Mouse (Mus musculus): ENCODE measurements around the gene Nanos2. TPM values are rescaled to one million over a fixed set of nuclear protein-coding genes. Genes with fewer than 3 reads are reported as not detected.

The Nanos2 gene
- polyA plus RNA-seq, 1 experiment from 2014 or later, result 0.10 TPM

DNA sequence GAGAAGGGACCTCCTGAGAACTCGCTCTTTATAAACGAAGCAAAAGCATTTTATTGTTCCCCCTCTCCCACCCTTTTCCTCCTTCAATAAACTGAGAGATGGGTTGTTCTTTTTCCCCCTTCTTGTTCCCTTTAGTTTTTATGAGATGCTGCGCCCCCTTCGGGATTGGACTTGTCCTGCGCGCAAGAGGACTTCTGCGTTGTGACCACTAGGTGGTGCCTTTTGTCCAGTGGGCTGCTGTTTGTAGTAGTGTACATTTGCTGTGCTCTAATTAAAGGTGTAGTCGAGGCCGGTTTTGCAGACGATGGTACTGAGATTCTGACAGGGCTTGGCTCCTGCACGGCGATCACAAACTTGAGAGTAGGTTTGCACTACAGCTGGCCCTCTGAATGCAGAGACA, 19.3 kb downstream of the Nanos2 start:
- H3K4me3 ChIP-seq (ENCODE audit: low read depth, low read length), result no peak overlapping the region
- no peak overlapping the region for H3K27ac ChIP-seq (ENCODE audit: low read depth, low read length)
- H3K27me3 ChIP-seq (ENCODE audit: control insufficient read depth, insufficient read depth, low read length), result no peaks in the 10 kb centered on the region
- no peaks in the 10 kb centered on the region for H3K9me3 ChIP-seq (ENCODE audit: control insufficient read depth, low read length)
- H3K36me3 ChIP-seq (ENCODE audit: control insufficient read depth, insufficient read depth, low read length), result peaks cover 10% of the 10 kb centered on the region; the same call in 1 of the 2 replicates
- H3K4me1 ChIP-seq (ENCODE audit: control insufficient read depth, insufficient read depth, low read length), result peaks cover 25% of the 10 kb centered on the region
- no peak for ATAC-seq (ENCODE audit: low FRiP score)
- no peak overlapping the region for H3K9ac ChIP-seq (ENCODE audit: low read length)
- peak; percentile 97 for DNase-seq (ENCODE audit: low spot score, missing footprints)
- WGBS, result 10% methylated on average over 12 of the region's 12 CpGs
- peak overlapping the region; percentile 12; the same call in 1 of the 2 replicates for H3K4me2 ChIP-seq

DNA sequence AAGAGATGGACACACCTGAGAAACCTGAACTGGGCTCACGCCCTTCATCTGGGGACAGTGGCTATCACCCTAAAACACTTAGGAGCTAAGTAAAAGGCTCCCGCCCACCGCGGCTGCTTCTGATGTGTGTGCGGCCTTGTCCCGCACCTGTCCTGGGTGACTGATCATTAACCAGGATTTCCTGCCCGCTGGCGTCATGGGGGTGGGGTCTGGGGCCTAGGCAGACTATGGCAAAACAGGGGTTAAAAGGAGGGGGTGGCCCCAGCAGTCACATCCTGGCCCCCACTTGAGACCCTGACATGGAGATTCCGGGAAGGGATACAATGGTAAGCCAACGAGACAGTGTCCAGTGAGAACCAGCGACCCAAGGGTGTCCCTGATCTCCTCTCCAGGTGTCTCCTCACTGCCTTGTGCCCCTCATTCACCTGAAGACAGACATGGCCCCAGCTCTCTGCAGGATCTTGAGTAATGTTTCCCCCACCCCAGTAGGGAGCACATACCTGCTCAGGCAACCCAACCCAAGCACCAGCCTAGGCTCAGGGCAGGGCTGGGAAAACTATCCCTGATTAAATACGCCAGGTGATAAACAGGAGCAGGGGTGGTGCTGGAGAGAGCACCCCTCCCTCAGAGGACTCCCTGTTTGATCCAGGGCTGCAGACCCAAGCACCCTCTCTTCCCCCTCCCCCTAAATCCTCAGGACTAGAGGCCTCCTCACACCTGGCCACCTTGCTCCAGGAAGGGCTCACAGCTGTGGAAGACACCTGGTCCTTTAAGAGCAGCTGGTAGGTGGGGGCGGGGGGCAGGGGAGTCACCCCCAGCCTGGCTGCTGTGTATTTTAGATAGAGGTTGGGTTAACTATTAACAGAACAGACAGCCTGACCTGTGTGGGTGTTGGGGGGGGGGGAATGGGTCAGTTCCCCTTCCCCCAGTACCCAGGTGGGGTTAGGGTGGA, 20.1 kb downstream of the Nanos2 start:
- Histone ChIP-seq H3K4me3 (ENCODE audit: low read depth, low read length) (no peak overlapping the region), H3K9me3 (ENCODE audit: control insufficient read depth, low read length) (no peaks in the 10 kb centered on the region), H3K4me1 (ENCODE audit: control insufficient read depth, insufficient read depth, low read length) (peaks cover 29% of the 10 kb centered on the region), H3K27me3 (ENCODE audit: control insufficient read depth, insufficient read depth, low read length) (no peaks in the 10 kb centered on the region), H3K9ac (ENCODE audit: low read length) (no peak overlapping the region), H3K36me3 (ENCODE audit: control insufficient read depth, insufficient read depth, low read length) (peaks cover 10% of the 10 kb centered on the region; the same call in 1 of the 2 replicates), H3K27ac (ENCODE audit: low read depth, low read length) (no peak overlapping the region), H3K4me2 (no peak overlapping the region)
- no peak for ATAC-seq (ENCODE audit: low FRiP score)
- DNase-seq (ENCODE audit: low spot score, missing footprints), result no peak
- 87% methylated on average over 13 of the region's 13 CpGs for WGBS

- Histone ChIP-seq H3K4me2 (no peak overlapping the region), H3K27me3 (ENCODE audit: control insufficient read depth, insufficient read depth, low read length) (no peaks in the 10 kb centered on the region), H3K27ac (ENCODE audit: low read depth, low read length) (no peak overlapping the region), H3K4me3 (ENCODE audit: low read depth, low read length) (no peak overlapping the region), H3K4me1 (ENCODE audit: control insufficient read depth, insufficient read depth, low read length) (peaks cover 17% of the 10 kb centered on the region), H3K9ac (ENCODE audit: low read length) (no peak overlapping the region), H3K36me3 (ENCODE audit: control insufficient read depth, insufficient read depth, low read length) (peaks cover 6% of the 10 kb centered on the region; the same call in 1 of the 2 replicates), H3K9me3 (ENCODE audit: control insufficient read depth, low read length) (no peaks in the 10 kb centered on the region)
- ATAC-seq (ENCODE audit: low FRiP score), result no peak
- DNase-seq (ENCODE audit: low spot score, missing footprints), result no peak
- WGBS, result 81% methylated on average over 7 of the region's 7 CpGs
These were observed 23.4 kb downstream of the Nanos2 start for GRCm38 (mm10) chr7:19010581-19010980.

GRCm38 (mm10) chr7:19012025-19012621, 24.9 kb downstream of the Nanos2 start:
- 6% methylated on average over 22 of the region's 31 CpGs for WGBS
- Histone ChIP-seq H3K4me2 (peak overlapping the region; percentile 57), H3K27ac (ENCODE audit: low read depth, low read length) (no peak overlapping the region), H3K9ac (ENCODE audit: low read length) (peak overlapping the region; percentile 72), H3K4me3 (ENCODE audit: low read depth, low read length) (peak overlapping the region; percentile 22), H3K9me3 (ENCODE audit: control insufficient read depth, low read length) (no peaks in the 10 kb centered on the region), H3K27me3 (ENCODE audit: control insufficient read depth, insufficient read depth, low read length) (no peaks in the 10 kb centered on the region), H3K36me3 (ENCODE audit: control insufficient read depth, insufficient read depth, low read length) (no peaks in the 10 kb centered on the region), H3K4me1 (ENCODE audit: control insufficient read depth, insufficient read depth, low read length) (peaks cover 8% of the 10 kb centered on the region)
- ATAC-seq (ENCODE audit: low FRiP score), result peak; percentile 34; the same call in 1 of the 2 replicates
- DNase-seq (ENCODE audit: low spot score, missing footprints), result peak; percentile 87

DNA sequence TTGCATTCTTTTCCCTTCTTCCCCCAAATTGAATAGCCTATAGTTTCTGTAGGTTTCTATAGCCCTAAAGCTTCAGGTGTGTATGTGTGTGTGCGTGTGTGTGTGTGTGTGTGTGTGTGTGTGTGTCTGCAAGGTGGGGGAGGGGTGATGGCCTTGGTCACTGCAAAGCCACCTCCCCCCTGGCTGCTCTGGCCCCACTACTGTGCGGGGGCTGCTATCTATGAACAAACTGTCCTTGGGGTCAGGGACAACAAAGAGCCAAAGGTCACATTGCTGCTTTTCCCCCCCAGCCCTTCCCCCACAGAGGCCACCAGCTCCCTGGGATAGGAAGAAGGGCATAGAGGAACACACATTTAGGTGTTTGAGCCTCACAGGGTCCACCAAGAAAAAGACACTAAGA, 25.7 kb downstream of the Nanos2 start:
- DNase-seq (ENCODE audit: low spot score, missing footprints) (no peak), ATAC-seq (ENCODE audit: low FRiP score) (no peak)
- H3K4me3 ChIP-seq (ENCODE audit: low read depth, low read length), result no peak overlapping the region
- no peak overlapping the region for H3K4me2 ChIP-seq
- no peak overlapping the region for H3K9ac ChIP-seq (ENCODE audit: low read length)
- H3K36me3 ChIP-seq (ENCODE audit: control insufficient read depth, insufficient read depth, low read length), result no peaks in the 10 kb centered on the region
- no peaks in the 10 kb centered on the region for H3K27me3 ChIP-seq (ENCODE audit: control insufficient read depth, insufficient read depth, low read length)
- H3K4me1 ChIP-seq (ENCODE audit: control insufficient read depth, insufficient read depth, low read length), result peaks cover 8% of the 10 kb centered on the region
- no peaks in the 10 kb centered on the region for H3K9me3 ChIP-seq (ENCODE audit: control insufficient read depth, low read length)
- WGBS, result 54% methylated on average over 2 of the region's 2 CpGs
- no peak overlapping the region for H3K27ac ChIP-seq (ENCODE audit: low read depth, low read length)

GRCm38 (mm10) chr7:19014452-19014851, 27.3 kb downstream of the Nanos2 start:
- no peak overlapping the region for H3K9ac ChIP-seq (ENCODE audit: low read length)
- WGBS, result 64% methylated on average over 15 of the region's 15 CpGs
- no peak overlapping the region for H3K27ac ChIP-seq (ENCODE audit: low read depth, low read length)
- no peaks in the 10 kb centered on the region for H3K36me3 ChIP-seq (ENCODE audit: control insufficient read depth, insufficient read depth, low read length)
- DNase-seq (ENCODE audit: low spot score, missing footprints) (no peak), ATAC-seq (ENCODE audit: low FRiP score) (no peak)
- H3K4me1 ChIP-seq (ENCODE audit: control insufficient read depth, insufficient read depth, low read length), result peaks cover 8% of the 10 kb centered on the region
- no peaks in the 10 kb centered on the region for H3K27me3 ChIP-seq (ENCODE audit: control insufficient read depth, insufficient read depth, low read length)
- H3K4me2 ChIP-seq, result no peak overlapping the region
- H3K4me3 ChIP-seq (ENCODE audit: low read depth, low read length), result no peak overlapping the region
- no peaks in the 10 kb centered on the region for H3K9me3 ChIP-seq (ENCODE audit: control insufficient read depth, low read length)

DNA sequence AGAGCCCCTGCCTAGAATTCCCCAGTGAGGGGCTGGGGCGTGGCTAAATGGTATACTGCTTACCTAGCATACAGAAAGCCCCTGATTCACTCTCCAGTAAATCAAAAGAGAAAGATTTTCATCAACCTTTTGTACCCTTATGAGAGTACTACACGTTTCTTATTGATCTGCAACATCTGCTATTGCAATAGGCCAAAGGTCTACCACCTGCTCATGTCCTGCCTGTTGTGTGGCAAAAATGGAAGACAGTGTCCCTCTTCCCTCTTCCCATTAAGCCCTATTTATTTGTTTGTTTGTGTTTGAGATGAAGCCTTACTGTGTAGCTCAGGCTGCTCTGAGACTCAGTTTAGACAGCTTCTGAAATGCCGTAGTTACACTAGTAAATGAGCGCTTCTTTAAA, 28.8 kb downstream of the Nanos2 start:
- H3K4me3 ChIP-seq (ENCODE audit: low read depth, low read length), result no peak overlapping the region
- H3K27me3 ChIP-seq (ENCODE audit: control insufficient read depth, insufficient read depth, low read length), result no peaks in the 10 kb centered on the region
- no peak overlapping the region for H3K27ac ChIP-seq (ENCODE audit: low read depth, low read length)
- H3K9ac ChIP-seq (ENCODE audit: low read length), result no peak overlapping the region
- H3K4me2 ChIP-seq, result no peak overlapping the region
- 85% methylated on average over 4 of the region's 4 CpGs for WGBS
- no peaks in the 10 kb centered on the region for H3K36me3 ChIP-seq (ENCODE audit: control insufficient read depth, insufficient read depth, low read length)
- DNase-seq (ENCODE audit: low spot score, missing footprints) (no peak), ATAC-seq (ENCODE audit: low FRiP score) (no peak)
- H3K4me1 ChIP-seq (ENCODE audit: control insufficient read depth, insufficient read depth, low read length), result peaks cover 8% of the 10 kb centered on the region
- H3K9me3 ChIP-seq (ENCODE audit: control insufficient read depth, low read length), result no peaks in the 10 kb centered on the region

DNA sequence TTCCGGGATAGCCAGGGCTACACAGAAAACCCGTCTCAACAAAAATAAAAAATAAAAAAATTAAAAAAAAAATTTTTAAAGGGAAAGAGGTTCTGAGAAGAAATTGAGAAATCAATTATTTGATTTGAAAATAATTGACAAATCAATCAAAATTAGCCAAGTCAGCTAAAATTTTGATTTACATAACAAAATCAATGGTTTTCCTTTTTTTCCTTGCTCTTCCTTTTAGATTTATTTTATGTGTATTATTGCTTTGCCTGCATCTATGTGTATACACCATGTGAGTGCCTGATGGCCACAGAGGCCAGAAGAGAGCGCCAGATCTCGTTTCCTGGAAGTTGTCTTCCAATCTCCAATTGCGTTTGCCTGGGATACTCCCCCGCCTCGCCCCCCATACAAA, 30.7 kb downstream of the Nanos2 start:
- Histone ChIP-seq H3K4me3 (ENCODE audit: low read depth, low read length) (no peak overlapping the region), H3K27ac (ENCODE audit: low read depth, low read length) (no peak overlapping the region), H3K9ac (ENCODE audit: low read length) (no peak overlapping the region), H3K4me1 (ENCODE audit: control insufficient read depth, insufficient read depth, low read length) (no peaks in the 10 kb centered on the region), H3K27me3 (ENCODE audit: control insufficient read depth, insufficient read depth, low read length) (peaks cover 17% of the 10 kb centered on the region), H3K36me3 (ENCODE audit: control insufficient read depth, insufficient read depth, low read length) (no peaks in the 10 kb centered on the region), H3K4me2 (no peak overlapping the region), H3K9me3 (ENCODE audit: control insufficient read depth, low read length) (no peaks in the 10 kb centered on the region)
- WGBS, result 93% methylated on average over 7 of the region's 7 CpGs
- ATAC-seq (ENCODE audit: low FRiP score) (no peak), DNase-seq (ENCODE audit: low spot score, missing footprints) (no peak)

GRCm38 (mm10) chr7:19021048-19021447, 33.8 kb downstream of the Nanos2 start:
- H3K27ac ChIP-seq (ENCODE audit: low read depth, low read length), result no peak overlapping the region
- H3K27me3 ChIP-seq (ENCODE audit: control insufficient read depth, insufficient read depth, low read length), result peaks cover 26% of the 10 kb centered on the region
- DNase-seq (ENCODE audit: low spot score, missing footprints), result no peak
- H3K4me1 ChIP-seq (ENCODE audit: control insufficient read depth, insufficient read depth, low read length), result peaks cover 7% of the 10 kb centered on the region
- no peak for ATAC-seq (ENCODE audit: low FRiP score)
- H3K36me3 ChIP-seq (ENCODE audit: control insufficient read depth, insufficient read depth, low read length), result no peaks in the 10 kb centered on the region
- H3K9me3 ChIP-seq (ENCODE audit: control insufficient read depth, low read length), result no peaks in the 10 kb centered on the region
- H3K4me3 ChIP-seq (ENCODE audit: low read depth, low read length), result no peak overlapping the region
- no peak overlapping the region for H3K9ac ChIP-seq (ENCODE audit: low read length)
- 21% methylated on average over 8 of the region's 8 CpGs for WGBS
- no peak overlapping the region for H3K4me2 ChIP-seq
